Mouse (Mus musculus) kidney, adult 8-10 months (tissue): ENCODE results near the gene Gldn.

Experiments used
- DNase-seq, 2 experiments: peaks; one replicate each; pipeline ENCODE4 v3.0.0; 2022

The Gldn gene

GRCm38 (mm10) chr9:54286331-54286987, at the start of gene Gldn:
TSS of gene Gldn (plus strand) at chr9:54286486.
- no peak for DNase-seq

DNA sequence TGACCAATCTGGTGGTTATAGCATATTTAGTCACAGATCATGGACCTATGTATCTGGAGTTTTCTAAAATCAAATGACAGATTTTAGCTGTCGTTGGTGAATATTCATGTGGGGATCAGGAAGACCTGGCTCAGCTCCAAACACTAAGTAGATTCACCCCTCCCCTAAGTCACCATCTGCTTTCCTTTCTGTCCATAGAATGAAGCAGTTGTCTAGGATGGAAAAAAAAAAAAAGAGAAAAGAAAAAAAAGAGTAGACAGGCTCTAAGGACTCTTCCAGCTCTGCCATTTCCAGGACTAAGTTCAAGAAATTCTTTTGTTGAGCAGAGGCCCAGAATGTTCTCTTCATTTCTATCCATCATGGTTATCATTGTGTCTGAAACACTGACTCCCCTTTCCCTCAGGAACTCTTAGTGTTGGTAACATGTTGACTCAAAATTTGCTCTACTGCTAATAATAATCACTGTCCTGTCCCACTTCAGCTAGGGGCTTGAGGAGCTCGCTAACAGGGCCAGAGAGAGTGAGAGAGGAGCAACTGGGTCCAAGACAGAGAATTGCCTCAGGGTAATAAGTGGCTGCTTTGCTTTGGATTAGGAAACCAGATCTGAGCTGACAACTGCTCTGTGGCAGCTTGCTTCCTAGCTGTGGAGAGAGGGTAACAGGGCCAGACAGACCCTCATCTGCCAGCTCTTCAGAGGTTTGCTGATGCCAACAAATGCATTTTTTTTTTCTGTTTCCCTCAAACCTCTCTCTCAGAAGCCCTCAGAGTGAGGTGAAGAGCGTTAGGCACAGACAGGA, 41.2 kb upstream of the Gldn start:
- DNase-seq, result no peak

GRCm38 (mm10) chr9:54264754-54265153, 21.5 kb upstream of the Gldn start:
- no peak for DNase-seq

DNA sequence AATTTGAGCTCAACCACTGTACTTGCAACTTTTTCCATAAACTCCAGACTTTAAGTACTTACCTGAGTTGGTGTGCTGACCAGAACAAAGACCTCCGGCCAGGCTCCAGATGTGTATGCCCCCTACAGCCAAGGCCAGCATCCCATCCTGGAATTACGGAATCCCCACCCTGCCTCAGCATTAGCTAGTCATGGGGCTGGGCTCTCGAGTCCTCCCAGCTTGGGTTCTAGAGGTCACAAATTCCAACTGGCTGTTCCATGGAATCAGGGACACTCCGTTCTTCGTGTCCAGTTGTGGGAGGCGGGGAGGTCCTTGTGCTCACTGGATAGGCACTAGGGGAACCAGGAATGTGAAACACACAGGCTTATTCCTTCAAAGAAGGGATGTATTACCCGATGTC, 18.3 kb upstream of the Gldn start, which contains the start of gene Cyp19a1:
Gene Cyp19a1, minus strand, starts transcription at position 101 of the 400 bp plus-strand sequence.
- no peak for DNase-seq

DNA sequence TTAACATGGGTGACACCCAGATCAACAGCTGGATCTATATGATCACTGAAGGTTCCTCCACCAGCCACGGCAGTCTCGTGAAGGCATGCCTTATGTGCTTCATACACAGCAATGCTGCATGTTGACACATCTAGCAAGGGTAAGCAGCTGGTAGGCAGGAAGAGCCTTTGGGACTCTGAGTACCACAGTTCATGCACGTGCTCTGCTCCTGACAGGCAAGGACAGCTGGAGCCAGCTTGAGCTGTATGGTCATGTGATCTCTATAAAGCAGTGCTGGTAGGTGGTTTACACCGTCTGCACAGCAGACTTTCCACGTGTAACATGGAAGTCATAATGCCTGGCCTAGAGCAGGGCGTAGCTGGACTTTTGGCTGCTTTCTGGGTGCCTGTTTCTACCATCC, 16.3 kb upstream of the Gldn start:
- DNase-seq, result no peak

DNA sequence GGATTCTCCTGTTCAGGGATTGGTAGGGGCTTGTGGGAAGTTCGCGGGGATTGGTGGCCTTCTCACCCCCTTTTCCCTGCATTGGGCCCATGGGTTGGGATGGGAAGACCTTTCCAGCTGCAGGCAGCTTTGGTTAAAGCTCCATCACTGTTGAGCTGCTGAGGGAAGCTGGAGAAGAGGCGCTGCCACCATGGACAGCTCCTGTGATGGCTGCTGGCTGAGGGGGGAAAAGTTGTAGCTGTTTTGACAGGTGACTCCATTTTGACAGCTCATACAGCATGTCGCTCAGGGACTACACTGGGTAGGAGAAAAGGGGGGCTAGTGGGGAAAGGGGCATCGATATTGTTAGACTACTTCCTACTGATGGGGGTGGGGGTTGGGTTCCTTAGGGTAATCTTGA, 15.4 kb upstream of the Gldn start:
- no peak for DNase-seq

DNA sequence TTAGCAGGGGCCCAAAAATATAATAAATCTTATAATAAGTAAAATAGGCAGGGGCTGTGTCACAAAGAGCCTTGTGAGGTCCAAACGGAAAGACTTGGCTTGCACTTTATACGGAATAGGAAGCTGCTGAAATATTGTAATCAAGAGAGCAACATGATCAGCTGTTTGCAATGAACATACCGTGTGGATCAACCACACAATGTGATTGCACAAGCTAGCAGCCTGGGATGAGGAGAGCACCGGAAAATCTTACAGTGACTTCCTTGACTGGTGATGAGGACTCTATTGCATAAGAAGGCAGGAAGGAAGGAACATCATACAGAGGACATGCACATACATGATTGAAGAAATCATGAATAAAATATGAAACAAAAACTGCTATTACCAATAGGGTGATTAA, 11.0 kb upstream of the Gldn start:
- no peak for DNase-seq

GRCm38 (mm10) chr9:54279046-54279589, 7.2 kb upstream of the Gldn start:
- DNase-seq, result no peak

DNA sequence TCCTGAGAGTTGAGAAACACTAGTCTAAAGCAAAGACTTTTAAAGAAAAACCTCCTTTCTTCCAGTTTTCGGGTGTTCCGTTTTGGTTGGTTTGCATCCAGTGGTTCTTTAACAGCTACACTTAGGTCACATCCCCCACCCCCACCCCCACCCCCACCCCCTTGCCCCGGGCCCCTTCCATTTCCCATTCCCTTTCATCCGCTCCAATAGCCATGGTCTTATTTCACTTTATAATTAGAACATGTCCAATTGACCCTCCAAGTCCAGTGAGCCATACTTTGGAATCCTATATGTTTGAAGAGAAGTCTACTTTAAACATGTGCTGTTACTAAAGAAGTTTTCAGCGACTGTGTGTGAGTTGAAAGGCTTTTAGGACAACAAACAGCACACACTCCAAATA, 1.5 kb downstream of the Gldn start:
- no peak for DNase-seq

DNA sequence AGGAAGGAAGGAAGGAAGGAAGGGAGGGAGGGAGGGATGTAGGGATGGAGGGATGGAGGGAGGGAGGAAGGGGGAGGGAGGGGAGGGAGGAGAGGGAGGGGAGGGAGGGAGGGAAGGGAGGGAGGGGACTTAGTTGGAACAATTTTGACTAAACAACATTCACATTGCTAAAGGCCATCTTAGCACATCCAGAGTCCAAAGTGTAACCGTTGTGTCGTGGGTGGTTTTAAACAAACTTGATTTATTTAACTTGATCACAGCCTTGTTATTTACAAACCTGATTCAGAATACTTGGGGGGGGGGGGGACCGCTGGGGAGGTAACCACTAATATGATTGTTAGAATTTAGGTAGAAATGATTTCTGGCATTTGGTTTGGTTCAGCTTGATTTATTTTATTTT, 13.1 kb downstream of the Gldn start:
- no peak for DNase-seq

DNA sequence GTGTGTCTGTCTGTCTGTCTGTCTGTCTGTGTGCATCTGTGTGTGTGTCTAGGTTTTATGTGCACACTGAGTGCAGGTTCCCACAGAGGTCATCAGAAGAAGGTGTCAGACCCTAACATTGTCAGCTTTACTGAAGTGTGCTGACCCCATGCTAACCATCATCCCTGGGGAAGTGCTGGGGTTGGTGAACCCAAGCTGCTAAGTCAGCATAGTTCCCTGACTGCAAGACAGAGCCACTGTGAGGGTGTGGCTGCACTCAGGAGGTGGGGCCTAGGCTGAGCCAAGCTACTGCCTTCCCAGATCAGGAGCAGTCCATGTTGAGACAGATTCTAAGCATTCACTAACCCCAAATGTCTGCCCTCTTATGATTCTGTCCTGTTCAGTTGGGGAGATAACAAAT, 13.5 kb downstream of the Gldn start:
- peak in 1 of 2 experiments; percentile 3 for DNase-seq

GRCm38 (mm10) chr9:54301255-54301654, 15.0 kb downstream of the Gldn start:
- no peak for DNase-seq

- no peak for DNase-seq
These were observed 21.9 kb downstream of the Gldn start for GRCm38 (mm10) chr9:54308209-54308608.

- no peak for DNase-seq
These were observed 22.6 kb downstream of the Gldn start for GRCm38 (mm10) chr9:54308751-54309358.

DNA sequence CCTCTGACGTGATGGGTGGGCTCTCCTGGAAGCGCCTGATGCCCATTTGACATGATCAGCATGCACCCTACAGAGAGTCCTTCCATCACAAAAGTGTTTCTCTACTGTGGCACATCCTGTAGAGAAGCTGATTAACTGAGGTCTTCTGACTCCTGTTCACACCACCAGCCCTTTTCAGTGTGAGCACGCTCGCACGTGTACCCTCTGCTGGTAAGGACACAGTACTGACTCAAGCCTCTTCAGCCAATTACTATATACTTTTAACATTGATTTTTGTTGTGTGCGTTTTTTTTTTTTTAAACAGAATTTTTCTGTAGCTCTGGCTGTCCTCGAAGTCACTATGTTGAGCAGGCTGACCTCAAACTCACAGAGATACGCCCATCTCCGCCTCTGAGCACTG, 30.1 kb downstream of the Gldn start:
- DNase-seq, result no peak

DNA sequence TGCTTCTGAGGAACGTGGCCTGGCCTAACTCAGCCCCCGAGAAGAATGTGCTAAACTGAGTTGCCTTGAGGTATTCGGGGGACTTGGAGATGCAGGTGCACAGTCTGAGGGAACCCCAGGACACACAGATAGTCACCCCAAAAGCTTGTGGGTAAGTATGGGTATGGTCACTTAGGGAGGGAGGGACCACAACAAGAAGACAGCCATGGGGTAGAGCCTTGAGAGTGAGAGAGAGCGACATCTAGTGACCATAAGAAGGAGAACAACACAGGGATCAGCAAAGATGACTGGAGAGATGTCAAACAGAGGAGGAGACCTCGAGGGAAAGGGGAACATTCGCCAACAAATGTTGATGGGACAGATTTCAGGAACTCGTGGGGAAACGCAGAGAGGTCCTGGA, 37.2 kb downstream of the Gldn start:
- no peak for DNase-seq

DNA sequence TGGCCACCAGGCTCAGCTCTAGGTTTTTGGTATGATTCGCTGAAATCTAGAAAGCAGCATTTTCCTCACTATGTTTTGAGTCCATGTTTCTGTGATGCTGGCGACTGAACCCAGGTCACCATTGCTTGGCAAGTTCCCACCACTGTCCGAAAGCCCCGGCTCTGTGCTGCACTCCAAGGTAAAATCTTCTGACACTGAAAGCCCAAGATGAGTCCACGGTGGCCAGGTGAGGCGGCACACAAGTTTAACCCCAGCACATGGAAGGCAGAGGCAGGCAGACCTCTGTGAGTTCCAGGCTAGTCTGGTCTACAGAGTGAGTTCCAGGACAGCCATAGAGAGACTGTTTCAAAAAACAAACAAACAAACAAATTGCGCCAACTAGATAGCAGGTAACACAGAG, 42.9 kb downstream of the Gldn start:
- no peak for DNase-seq

DNA sequence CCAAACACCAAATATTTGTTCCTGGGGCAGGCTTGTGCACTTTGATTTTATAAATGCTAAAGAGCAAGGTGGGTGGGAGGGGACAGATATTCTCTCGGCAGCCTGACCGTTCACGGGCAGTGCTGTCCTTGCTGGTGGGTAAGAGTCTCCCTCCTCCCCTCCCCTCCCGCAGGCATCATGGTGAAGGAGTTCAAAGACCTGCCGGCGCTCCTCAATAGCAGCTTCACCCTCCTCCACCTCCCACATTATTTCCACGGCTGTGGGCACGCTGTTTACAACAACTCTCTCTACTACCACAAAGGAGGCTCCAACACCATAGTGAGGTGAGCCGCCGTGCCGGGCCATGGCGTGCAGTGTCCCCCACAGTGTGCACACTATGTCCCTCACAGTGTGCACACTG, 49.3 kb downstream of the Gldn start:
- DNase-seq, result no peak

GRCm38 (mm10) chr9:54336532-54337144, 50.4 kb downstream of the Gldn start:
- peak in 1 of 2 experiments; percentile 46 for DNase-seq

DNA sequence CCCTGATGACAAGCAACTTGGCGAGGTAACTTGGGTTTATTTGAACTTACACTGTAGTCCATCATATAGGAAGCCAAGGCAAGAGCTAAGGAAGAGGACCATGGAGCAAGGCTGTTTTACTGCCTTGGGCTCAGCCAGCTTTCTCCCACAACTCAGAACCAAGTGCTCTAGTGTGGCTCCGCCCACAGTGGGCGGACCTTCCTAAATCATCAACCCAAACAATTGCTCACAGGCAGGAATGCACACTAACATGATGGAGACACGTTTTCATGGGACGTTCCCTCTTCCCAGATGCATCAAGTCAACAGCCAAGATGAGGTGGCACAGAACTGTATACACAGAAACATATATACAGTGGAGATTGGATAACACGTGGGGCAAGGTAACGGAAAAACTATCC, 55.7 kb downstream of the Gldn start:
- DNase-seq, result no peak

DNA sequence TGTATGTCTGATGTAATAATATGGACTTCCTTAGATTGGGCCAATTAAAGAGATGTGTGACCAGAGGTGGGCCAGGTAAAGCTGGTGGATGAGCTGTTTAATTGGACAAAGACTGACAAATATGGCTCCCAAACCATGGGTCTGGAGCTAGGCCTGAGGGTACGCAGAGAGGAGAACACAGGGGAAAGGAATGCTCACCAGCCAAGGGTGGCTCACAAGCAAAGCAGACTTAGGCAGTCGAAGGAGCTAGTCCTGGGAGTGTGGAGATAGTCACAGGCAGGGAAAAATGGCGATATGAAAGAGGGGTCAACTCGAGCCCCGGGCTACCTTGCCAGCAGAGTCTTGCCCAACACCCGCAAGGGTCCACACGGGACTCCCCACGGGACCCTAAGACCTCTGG, 70.5 kb downstream of the Gldn start:
- no peak for DNase-seq
